Mouse (Mus musculus): ENCODE results near the gene Arhgef10l. TPM values are rescaled to one million over a fixed set of nuclear protein-coding genes. Genes with fewer than 3 reads are reported as not detected.

Gene Arhgef10l
- polyA plus RNA-seq, 1 experiment from 2014 or later: 6.7 TPM

DNA sequence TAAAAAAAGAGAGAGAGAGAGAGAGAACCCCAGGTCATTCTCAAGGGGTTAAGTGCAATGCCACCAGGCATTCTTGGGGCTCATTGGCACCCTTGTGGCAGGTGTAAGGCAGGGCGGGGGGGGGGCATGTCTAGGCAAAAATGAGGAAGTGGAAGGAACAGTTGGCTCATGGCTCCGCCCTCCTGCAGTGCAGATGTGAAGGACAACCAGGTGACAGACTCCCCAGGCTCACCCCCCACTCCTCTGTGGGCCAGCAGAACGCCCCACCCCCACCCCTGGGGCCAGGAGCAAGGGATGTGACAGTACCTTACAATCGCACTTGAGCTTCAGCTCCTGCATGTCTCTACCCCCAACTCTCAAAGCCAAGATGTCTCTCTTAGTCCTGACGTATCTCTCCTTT is 79.3 kb downstream of the Arhgef10l start:
- Histone ChIP-seq H3K36me3 (ENCODE audit: control insufficient read depth, insufficient read depth, low read length) (no peaks in the 10 kb centered on the region; the same call in 1 of the 2 replicates), H3K4me1 (replicated peaks; ENCODE audit: control insufficient read depth, insufficient read depth, low read length) (peaks cover 13% of the 10 kb centered on the region)
- WGBS: 55% methylated on average over 5 of the region's 5 CpGs

DNA sequence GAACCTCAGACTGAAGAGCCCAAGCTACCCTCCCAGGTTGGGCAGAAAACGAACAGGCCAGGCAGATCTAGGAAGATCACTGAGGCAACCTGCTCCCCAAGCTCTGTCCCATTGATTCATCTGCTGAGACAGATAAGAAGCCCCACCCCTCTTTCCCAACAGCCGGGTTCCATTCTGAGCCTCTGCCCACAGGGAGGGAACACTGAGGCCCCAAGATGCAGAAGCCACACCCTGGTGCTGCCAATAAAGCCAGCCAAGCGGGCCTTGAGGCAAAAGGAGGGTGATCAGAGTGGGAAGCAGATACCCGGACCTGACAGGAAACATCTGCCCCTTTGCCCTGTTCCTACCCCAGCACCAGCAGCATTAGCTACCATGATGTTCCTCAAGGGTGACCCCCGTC is 81.6 kb downstream of the Arhgef10l start:
- no peaks in the 10 kb centered on the region; the same call in 1 of the 2 replicates for H3K36me3 ChIP-seq (ENCODE audit: control insufficient read depth, insufficient read depth, low read length)
- peak overlapping the region; percentile 39 for H3K4me2 ChIP-seq
- DNase-seq (ENCODE audit: low spot score) (no peak), ATAC-seq (replicated peaks; ENCODE audit: low FRiP score) (peak; percentile 87)
- H3K9me3 ChIP-seq (ENCODE audit: control insufficient read depth, low read length): no peaks in the 10 kb centered on the region
- peaks cover 13% of the 10 kb centered on the region for H3K4me1 ChIP-seq (replicated peaks; ENCODE audit: control insufficient read depth, insufficient read depth, low read length)
- H3K27ac ChIP-seq (ENCODE audit: low read depth, low read length): no peak overlapping the region
- 30% methylated on average over 5 of the region's 5 CpGs for WGBS
- no peaks in the 10 kb centered on the region for H3K27me3 ChIP-seq (replicated peaks; ENCODE audit: control insufficient read depth, insufficient read depth, low read length)
- H3K9ac ChIP-seq (ENCODE audit: low read depth, low read length): no peak overlapping the region
- H3K4me3 ChIP-seq (ENCODE audit: low read depth, low read length): no peak overlapping the region

More for the DNA sequence above, 79.3 kb downstream of the Arhgef10l start:
- H3K27ac ChIP-seq (ENCODE audit: low read depth, low read length): no peak overlapping the region
- no peak for DNase-seq (ENCODE audit: low spot score)
- H3K4me3 ChIP-seq (ENCODE audit: low read depth, low read length): no peak overlapping the region
- no peak overlapping the region for H3K9ac ChIP-seq (ENCODE audit: low read depth, low read length)
- H3K4me2 ChIP-seq: no peak overlapping the region
- ATAC-seq (replicated peaks; ENCODE audit: low FRiP score): no peak
- H3K27me3 ChIP-seq (replicated peaks; ENCODE audit: control insufficient read depth, insufficient read depth, low read length): no peaks in the 10 kb centered on the region
- H3K9me3 ChIP-seq (ENCODE audit: control insufficient read depth, low read length): no peaks in the 10 kb centered on the region

GRCm38 (mm10) chr4:140582390-140583088 is 83.3 kb downstream of the Arhgef10l start:
- H3K4me1 ChIP-seq (replicated peaks; ENCODE audit: control insufficient read depth, insufficient read depth, low read length): peaks cover 13% of the 10 kb centered on the region
- H3K4me2 ChIP-seq: no peak overlapping the region
- H3K27me3 ChIP-seq (replicated peaks; ENCODE audit: control insufficient read depth, insufficient read depth, low read length): no peaks in the 10 kb centered on the region
- H3K4me3 ChIP-seq (ENCODE audit: low read depth, low read length): no peak overlapping the region
- H3K9ac ChIP-seq (ENCODE audit: low read depth, low read length): no peak overlapping the region
- no peak overlapping the region for H3K27ac ChIP-seq (ENCODE audit: low read depth, low read length)
- 70% methylated on average over 13 of the region's 15 CpGs for WGBS
- no peak for ATAC-seq (replicated peaks; ENCODE audit: low FRiP score)
- H3K36me3 ChIP-seq (ENCODE audit: control insufficient read depth, insufficient read depth, low read length): no peaks in the 10 kb centered on the region; the same call in 1 of the 2 replicates
- no peak for DNase-seq (ENCODE audit: low spot score)
- no peaks in the 10 kb centered on the region for H3K9me3 ChIP-seq (ENCODE audit: control insufficient read depth, low read length)

GRCm38 (mm10) chr4:140581730-140582389 is 84.0 kb downstream of the Arhgef10l start:
- H3K27me3 ChIP-seq (replicated peaks; ENCODE audit: control insufficient read depth, insufficient read depth, low read length): no peaks in the 10 kb centered on the region
- ATAC-seq (replicated peaks; ENCODE audit: low FRiP score) (no peak), DNase-seq (ENCODE audit: low spot score) (no peak)
- H3K9ac ChIP-seq (ENCODE audit: low read depth, low read length): no peak overlapping the region
- 70% methylated on average over 23 of the region's 23 CpGs for WGBS
- H3K9me3 ChIP-seq (ENCODE audit: control insufficient read depth, low read length): no peaks in the 10 kb centered on the region
- no peak overlapping the region for H3K4me3 ChIP-seq (ENCODE audit: low read depth, low read length)
- no peak overlapping the region for H3K4me2 ChIP-seq
- H3K4me1 ChIP-seq (replicated peaks; ENCODE audit: control insufficient read depth, insufficient read depth, low read length): peaks cover 13% of the 10 kb centered on the region
- H3K36me3 ChIP-seq (ENCODE audit: control insufficient read depth, insufficient read depth, low read length): peaks cover 2% of the 10 kb centered on the region; the same call in 1 of the 2 replicates
- H3K27ac ChIP-seq (ENCODE audit: low read depth, low read length): no peak overlapping the region

DNA sequence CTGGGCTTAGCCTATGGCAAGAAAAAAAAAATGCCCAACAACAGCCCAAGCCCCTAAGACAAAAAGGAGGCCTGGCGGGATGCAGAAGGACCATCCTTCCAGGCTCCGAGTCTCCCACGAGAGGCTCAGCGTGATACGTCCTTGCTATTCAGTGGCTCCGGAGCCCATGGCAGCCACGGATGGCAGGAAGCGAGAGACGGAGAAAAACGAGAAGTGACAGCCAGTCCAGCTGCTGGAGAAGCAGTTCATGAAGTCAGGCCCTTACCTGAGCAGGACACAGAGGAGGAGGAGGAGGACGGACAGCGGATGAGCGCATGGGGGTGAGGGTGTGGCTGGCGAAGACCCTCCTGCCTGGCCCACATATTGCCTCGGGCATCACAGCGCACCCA is 84.5 kb downstream of the Arhgef10l start:
- no peak for ATAC-seq (replicated peaks; ENCODE audit: low FRiP score)
- Histone ChIP-seq H3K4me1 (replicated peaks; ENCODE audit: control insufficient read depth, insufficient read depth, low read length) (peaks cover 13% of the 10 kb centered on the region), H3K9me3 (ENCODE audit: control insufficient read depth, low read length) (no peaks in the 10 kb centered on the region), H3K4me3 (ENCODE audit: low read depth, low read length) (no peak overlapping the region), H3K27ac (ENCODE audit: low read depth, low read length) (no peak overlapping the region), H3K9ac (ENCODE audit: low read depth, low read length) (no peak overlapping the region), H3K36me3 (ENCODE audit: control insufficient read depth, insufficient read depth, low read length) (peaks cover 3% of the 10 kb centered on the region; the same call in 1 of the 2 replicates), H3K27me3 (replicated peaks; ENCODE audit: control insufficient read depth, insufficient read depth, low read length) (no peaks in the 10 kb centered on the region), H3K4me2 (no peak overlapping the region)
- no peak for DNase-seq (ENCODE audit: low spot score)
- WGBS: 63% methylated on average over 16 of the region's 16 CpGs

DNA sequence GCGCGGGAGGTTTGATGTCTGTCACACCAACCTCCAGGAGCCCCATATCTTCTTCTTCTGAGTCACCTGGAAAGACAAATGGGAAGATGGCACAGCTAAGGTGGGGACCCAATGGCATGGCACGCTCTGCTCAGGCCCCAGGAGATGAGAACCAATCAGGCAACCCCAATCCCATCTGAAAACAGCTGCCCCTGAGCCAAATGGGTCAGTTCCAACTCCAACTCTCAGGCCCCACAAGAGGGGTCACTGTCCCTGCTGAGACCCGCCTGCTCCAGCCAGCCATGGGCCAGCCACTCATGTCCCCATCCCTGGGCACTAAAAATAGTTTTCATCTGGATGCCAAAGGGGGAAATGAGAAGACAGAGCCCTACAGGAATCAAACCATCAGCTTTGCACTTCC is 84.9 kb downstream of the Arhgef10l start:
- Histone ChIP-seq H3K36me3 (ENCODE audit: control insufficient read depth, insufficient read depth, low read length) (peaks cover 3% of the 10 kb centered on the region; the same call in 1 of the 2 replicates), H3K27ac (ENCODE audit: low read depth, low read length) (no peak overlapping the region), H3K4me3 (ENCODE audit: low read depth, low read length) (no peak overlapping the region), H3K4me1 (replicated peaks; ENCODE audit: control insufficient read depth, insufficient read depth, low read length) (peaks cover 13% of the 10 kb centered on the region), H3K9me3 (ENCODE audit: control insufficient read depth, low read length) (no peaks in the 10 kb centered on the region), H3K27me3 (replicated peaks; ENCODE audit: control insufficient read depth, insufficient read depth, low read length) (no peaks in the 10 kb centered on the region), H3K9ac (ENCODE audit: low read depth, low read length) (no peak overlapping the region), H3K4me2 (no peak overlapping the region)
- DNase-seq (ENCODE audit: low spot score) (no peak), ATAC-seq (replicated peaks; ENCODE audit: low FRiP score) (no peak)
- WGBS: 87% methylated on average over 4 of the region's 4 CpGs

DNA sequence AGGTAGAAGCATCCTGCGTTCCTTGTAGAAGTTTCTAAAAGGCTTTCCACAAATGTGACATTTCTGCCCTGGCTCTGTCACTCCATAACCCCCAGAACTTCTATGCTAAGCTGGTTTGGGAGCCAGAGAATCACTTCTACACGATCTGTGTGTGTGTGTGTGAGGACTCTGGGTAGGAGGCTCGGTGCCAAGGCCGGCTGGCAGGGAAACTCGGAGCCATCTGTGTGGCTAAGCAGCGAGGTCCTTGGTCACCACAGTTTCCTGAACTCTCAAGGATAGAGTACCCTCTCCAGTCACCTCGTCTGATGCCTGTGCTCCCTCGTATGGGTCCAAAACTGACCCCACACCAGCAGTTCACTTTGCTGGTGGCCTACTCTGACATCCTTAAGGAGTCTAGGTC is 86.2 kb downstream of the Arhgef10l start:
- Histone ChIP-seq H3K27ac (ENCODE audit: low read depth, low read length) (no peak overlapping the region), H3K27me3 (replicated peaks; ENCODE audit: control insufficient read depth, insufficient read depth, low read length) (no peaks in the 10 kb centered on the region), H3K4me1 (replicated peaks; ENCODE audit: control insufficient read depth, insufficient read depth, low read length) (peaks cover 8% of the 10 kb centered on the region), H3K4me2 (no peak overlapping the region), H3K9ac (ENCODE audit: low read depth, low read length) (no peak overlapping the region), H3K36me3 (ENCODE audit: control insufficient read depth, insufficient read depth, low read length) (peaks cover 7% of the 10 kb centered on the region), H3K4me3 (ENCODE audit: low read depth, low read length) (no peak overlapping the region), H3K9me3 (ENCODE audit: control insufficient read depth, low read length) (no peaks in the 10 kb centered on the region)
- ATAC-seq (replicated peaks; ENCODE audit: low FRiP score) (no peak), DNase-seq (ENCODE audit: low spot score) (no peak)
- 82% methylated on average over 8 of the region's 8 CpGs for WGBS

DNA sequence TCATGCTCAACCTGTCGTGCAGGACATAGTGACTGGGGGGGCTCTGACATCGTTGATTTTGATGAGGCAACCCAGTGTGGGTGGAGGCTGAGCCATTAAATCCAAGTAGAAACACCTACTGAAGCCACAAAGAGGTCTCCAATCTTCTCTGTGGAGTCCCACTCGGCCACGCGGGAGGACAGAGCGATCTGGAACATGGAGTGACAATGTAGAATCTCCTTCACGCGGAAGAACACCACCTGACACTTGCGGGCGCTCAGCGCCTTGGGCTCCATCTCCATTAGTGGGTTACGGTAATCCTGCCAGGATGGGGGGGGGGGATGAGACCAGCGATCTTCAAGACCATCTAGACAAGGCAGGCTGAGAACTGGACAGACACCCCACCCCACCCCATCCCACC is 86.7 kb downstream of the Arhgef10l start:
- ATAC-seq (replicated peaks; ENCODE audit: low FRiP score) (no peak), DNase-seq (ENCODE audit: low spot score) (no peak)
- Histone ChIP-seq H3K4me3 (ENCODE audit: low read depth, low read length) (no peak overlapping the region), H3K9me3 (ENCODE audit: control insufficient read depth, low read length) (no peaks in the 10 kb centered on the region), H3K27me3 (replicated peaks; ENCODE audit: control insufficient read depth, insufficient read depth, low read length) (no peaks in the 10 kb centered on the region), H3K4me2 (no peak overlapping the region), H3K36me3 (ENCODE audit: control insufficient read depth, insufficient read depth, low read length) (peaks cover 7% of the 10 kb centered on the region), H3K27ac (ENCODE audit: low read depth, low read length) (no peak overlapping the region), H3K9ac (ENCODE audit: low read depth, low read length) (no peak overlapping the region), H3K4me1 (replicated peaks; ENCODE audit: control insufficient read depth, insufficient read depth, low read length) (peaks cover 5% of the 10 kb centered on the region; the same call in 1 of the 2 replicates)
- 91% methylated on average over 13 of the region's 13 CpGs for WGBS

GRCm38 (mm10) chr4:140576628-140577027 is 89.2 kb downstream of the Arhgef10l start:
- Histone ChIP-seq H3K9ac (ENCODE audit: low read depth, low read length) (no peak overlapping the region), H3K4me1 (replicated peaks; ENCODE audit: control insufficient read depth, insufficient read depth, low read length) (no peaks in the 10 kb centered on the region), H3K4me3 (ENCODE audit: low read depth, low read length) (no peak overlapping the region), H3K27ac (ENCODE audit: low read depth, low read length) (no peak overlapping the region), H3K9me3 (ENCODE audit: control insufficient read depth, low read length) (no peaks in the 10 kb centered on the region), H3K27me3 (replicated peaks; ENCODE audit: control insufficient read depth, insufficient read depth, low read length) (no peaks in the 10 kb centered on the region), H3K36me3 (ENCODE audit: control insufficient read depth, insufficient read depth, low read length) (peaks cover 10% of the 10 kb centered on the region), H3K4me2 (no peak overlapping the region)
- ATAC-seq (replicated peaks; ENCODE audit: low FRiP score) (no peak), DNase-seq (ENCODE audit: low spot score) (no peak)
- WGBS: 94% methylated on average over 16 of the region's 16 CpGs

Data from liver, embryonic 11.5 days (tissue).